Mouse (Mus musculus) megakaryocyte, embryonic 14.5 days (primary cell): ENCODE data around the gene Vmn2r89. TPM values are rescaled to one million over a fixed set of nuclear protein-coding genes. Genes with fewer than 3 reads are reported as not detected.

ENCODE experiments used
- H3K27me3 ChIP-seq: replicated peaks from 2 replicates; pipeline ENCODE3; 2012; ENCODE audit warnings: inconsistent platforms
- H3K36me3 ChIP-seq: replicated peaks from 2 replicates; pipeline ENCODE3; 2012; ENCODE audit warnings: low read length, inconsistent platforms, mixed read lengths
- H3K4me1 ChIP-seq: 2 replicates; pipeline ENCODE4 v1.6.1; 2012; ENCODE audit warnings: inconsistent platforms
- H3K4me3 ChIP-seq: replicated peaks from 2 replicates; pipeline ENCODE3; 2012; ENCODE audit warnings: moderate library complexity, mild to moderate bottlenecking, inconsistent platforms
- H3K9me3 ChIP-seq: 2 replicates; pipeline ENCODE4 v1.6.1; 2012; ENCODE audit warnings: inconsistent platforms
- FLI1 ChIP-seq: IDR thresholded peaks from 2 replicates; pipeline ENCODE4 v1.6.1; 2012; ENCODE audit warnings: low read length, inconsistent platforms, mixed read lengths
- GATA1 ChIP-seq: IDR thresholded peaks from 3 replicates; pipeline ENCODE4 v1.6.1; 2012; ENCODE audit warnings: mixed read lengths, low read length, inconsistent platforms, borderline replicate concordance
- polyA plus RNA-seq: library from polyadenylated mRNA; stranded (reverse); fragments of >175 nt; gene quantifications from 2 replicates; pipeline ENCODE4 v1.2.3, GENCODE M21; 2012; ENCODE audit warnings: low replicate concordance; ENCODE audit not compliant: insufficient read depth

The Vmn2r89 gene
- polyA plus RNA-seq, 1 experiment, result not detected

DNA sequence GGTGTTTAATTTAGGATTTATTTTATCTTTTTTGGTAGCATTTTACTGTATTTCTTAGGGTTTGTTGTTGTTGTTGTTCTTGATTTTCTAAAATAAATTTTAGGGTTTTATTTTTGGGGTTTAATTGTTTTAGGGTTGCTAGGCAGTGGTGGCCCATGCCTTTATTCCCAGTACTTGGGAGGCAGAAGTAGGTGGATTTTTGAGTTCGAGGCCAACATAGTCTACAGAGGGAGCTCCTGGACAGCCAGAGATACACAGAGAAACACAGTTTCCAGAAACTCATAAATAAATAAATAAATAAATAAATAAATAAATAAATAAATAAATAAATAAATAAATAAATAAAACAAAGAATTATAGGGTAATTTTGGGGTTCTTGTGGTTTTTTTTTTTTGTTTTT is 32.0 kb downstream of the Vmn2r89 start:
- no peaks in the 10 kb centered on the region for H3K4me1 ChIP-seq
- H3K9me3 ChIP-seq, result no peaks in the 10 kb centered on the region
- no peak overlapping the region for H3K4me3 ChIP-seq

DNA sequence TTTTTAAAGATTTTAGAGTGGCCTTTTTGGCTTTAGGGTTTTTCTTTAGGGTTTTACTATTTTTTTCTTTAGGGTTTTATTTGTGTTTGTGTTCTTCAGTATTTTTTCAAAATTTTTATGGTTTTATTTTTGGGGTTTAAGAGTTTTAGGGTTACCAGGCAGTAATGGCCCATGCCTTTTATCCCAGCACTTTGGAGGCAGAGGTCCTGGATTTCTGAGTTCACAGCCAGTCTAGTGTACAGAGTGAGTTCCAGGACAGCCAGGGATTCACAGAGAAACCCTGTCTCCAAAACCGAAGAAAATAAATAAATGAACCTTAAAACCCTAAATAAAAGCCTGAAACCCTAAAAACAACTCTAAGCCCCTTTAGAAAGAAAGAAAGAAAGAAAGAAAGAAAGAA is 34.5 kb downstream of the Vmn2r89 start:
- H3K9me3 ChIP-seq, result no peaks in the 10 kb centered on the region
- H3K36me3 ChIP-seq, result no peaks in the 10 kb centered on the region
- TF ChIP-seq GATA1, result no peak
- TF ChIP-seq FLI1, result no peak
- H3K4me3 ChIP-seq, result no peak overlapping the region
- H3K4me1 ChIP-seq, result no peaks in the 10 kb centered on the region
- no peaks in the 10 kb centered on the region for H3K27me3 ChIP-seq

More for the DNA sequence above, 32.0 kb downstream of the Vmn2r89 start:
- no peaks in the 10 kb centered on the region for H3K36me3 ChIP-seq
- H3K27me3 ChIP-seq, result no peaks in the 10 kb centered on the region
- TF ChIP-seq GATA1 (no peak), FLI1 (no peak)

GRCm38 (mm10) chr14:51495781-51496180 is 44.1 kb downstream of the Vmn2r89 start:
- TF ChIP-seq FLI1, result no peak
- TF ChIP-seq GATA1, result no peak
- Histone ChIP-seq H3K36me3 (no peaks in the 10 kb centered on the region), H3K4me3 (no peak overlapping the region), H3K9me3 (no peaks in the 10 kb centered on the region), H3K27me3 (no peaks in the 10 kb centered on the region), H3K4me1 (no peaks in the 10 kb centered on the region)

GRCm38 (mm10) chr14:51496955-51497354 is 45.3 kb downstream of the Vmn2r89 start:
- Histone ChIP-seq H3K9me3 (no peaks in the 10 kb centered on the region), H3K4me3 (no peak overlapping the region), H3K36me3 (no peaks in the 10 kb centered on the region), H3K27me3 (no peaks in the 10 kb centered on the region), H3K4me1 (no peaks in the 10 kb centered on the region)
- TF ChIP-seq GATA1, result no peak
- TF ChIP-seq FLI1, result no peak

- Histone ChIP-seq H3K4me3 (no peak overlapping the region), H3K9me3 (no peaks in the 10 kb centered on the region), H3K27me3 (no peaks in the 10 kb centered on the region), H3K4me1 (no peaks in the 10 kb centered on the region), H3K36me3 (no peaks in the 10 kb centered on the region)
- no peak for TF ChIP-seq FLI1
- TF ChIP-seq GATA1, result no peak
These were observed 46.3 kb downstream of the Vmn2r89 start for GRCm38 (mm10) chr14:51497958-51498357.

- H3K36me3 ChIP-seq, result no peaks in the 10 kb centered on the region
- H3K4me3 ChIP-seq, result no peak overlapping the region
- H3K9me3 ChIP-seq, result no peaks in the 10 kb centered on the region
- no peaks in the 10 kb centered on the region for H3K4me1 ChIP-seq
- TF ChIP-seq FLI1 (no peak), GATA1 (no peak)
- no peaks in the 10 kb centered on the region for H3K27me3 ChIP-seq
These were observed 48.1 kb downstream of the Vmn2r89 start for GRCm38 (mm10) chr14:51499707-51500275.

- TF ChIP-seq GATA1, result no peak
- TF ChIP-seq FLI1, result no peak
These were observed 48.8 kb downstream of the Vmn2r89 start for GRCm38 (mm10) chr14:51500461-51500860.

GRCm38 (mm10) chr14:51507416-51507815 is 55.8 kb downstream of the Vmn2r89 start:
- Histone ChIP-seq H3K36me3 (no peaks in the 10 kb centered on the region), H3K4me3 (no peak overlapping the region), H3K4me1 (no peaks in the 10 kb centered on the region), H3K27me3 (no peaks in the 10 kb centered on the region), H3K9me3 (no peaks in the 10 kb centered on the region)
- TF ChIP-seq FLI1, result no peak
- no peak for TF ChIP-seq GATA1

More at GRCm38 (mm10) chr14:51500461-51500860, 48.8 kb downstream of the Vmn2r89 start:
- Histone ChIP-seq H3K36me3 (no peaks in the 10 kb centered on the region), H3K4me1 (no peaks in the 10 kb centered on the region), H3K4me3 (no peak overlapping the region), H3K27me3 (no peaks in the 10 kb centered on the region), H3K9me3 (no peaks in the 10 kb centered on the region)

Other genes with a start within 250 kb of the Vmn2r89 start
- not detected in 2 replicates for gene Ear14, start 248.5 kb upstream of the Vmn2r89 start, polyA plus RNA-seq
- not detected in 2 replicates for gene Rnase2a, start 195.7 kb upstream of the Vmn2r89 start, polyA plus RNA-seq
- gene Gm7247, start 90.1 kb upstream of the Vmn2r89 start, polyA plus RNA-seq, result not detected in 2 replicates
- not detected in 2 replicates for gene Vmn2r88, start 41.0 kb upstream of the Vmn2r89 start, polyA plus RNA-seq
- not detected in 2 replicates for gene Gm5622, start 100.9 kb downstream of the Vmn2r89 start, polyA plus RNA-seq
- not detected in 2 replicates for gene Gm17175, start 122.2 kb downstream of the Vmn2r89 start, polyA plus RNA-seq
- gene Gm17174, start 140.3 kb downstream of the Vmn2r89 start, polyA plus RNA-seq, result not detected in 2 replicates
- not detected in 2 replicates for gene Gm17078, start 159.5 kb downstream of the Vmn2r89 start, polyA plus RNA-seq
- gene Gm4181, start 183.8 kb downstream of the Vmn2r89 start, polyA plus RNA-seq, result not detected in 2 replicates
- gene Gm17079, start 243.6 kb downstream of the Vmn2r89 start, polyA plus RNA-seq, result not detected in 2 replicates